Mouse (Mus musculus): ENCODE measurements at regions not wholly inside any gene's neighbourhood (a gene's known extent, or its start where the extent isn't known, plus 50 kb on each side); places are given as distances from the start of the nearest gene placed in this dataset.

DNA sequence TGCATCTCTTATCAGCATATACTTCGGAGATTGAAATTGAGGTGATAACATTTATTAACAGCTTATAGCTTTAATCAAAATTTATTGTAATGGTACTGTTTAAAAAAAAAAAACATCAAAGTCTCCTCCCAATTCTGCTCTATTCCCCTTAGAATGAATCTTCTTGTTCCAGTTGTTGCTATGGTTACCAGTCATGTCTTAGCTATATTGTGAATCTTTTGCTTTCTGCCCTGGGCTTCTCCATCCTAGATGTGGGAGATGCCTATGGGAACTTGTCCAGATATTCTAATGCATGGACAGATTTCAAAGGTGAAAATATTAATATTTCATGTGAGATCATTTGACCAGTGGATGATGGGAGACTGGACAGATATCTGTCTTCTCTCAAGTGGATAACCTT, 79.5 kb upstream of the Cxadr start:
- Histone ChIP-seq H3K4me3 (ENCODE audit: low read depth, low read length) (no peak overlapping the region), H3K4me2 (ENCODE audit: low read length) (no peak overlapping the region), H3K9ac (ENCODE audit: low read depth, low read length) (no peak overlapping the region), H3K27ac (ENCODE audit: low read length) (peak overlapping the region; percentile 23; the same call in 1 of the 2 replicates), H3K9me3 (replicated peaks; ENCODE audit: control insufficient read depth, low read length, poor library complexity, severe bottlenecking) (no peaks in the 10 kb centered on the region), H3K36me3 (ENCODE audit: control insufficient read depth, insufficient read depth, low read length) (no peaks in the 10 kb centered on the region), H3K27me3 (ENCODE audit: control insufficient read depth, insufficient read depth, low read depth, low read length) (no peaks in the 10 kb centered on the region), H3K4me1 (ENCODE audit: control insufficient read depth, insufficient read depth, low read length) (peaks cover 5% of the 10 kb centered on the region; the same call in 1 of the 2 replicates)
- WGBS = 84% methylated on average over 1 of the region's 1 CpGs
- peak; percentile 73; the same call in 1 of the 2 replicates for ATAC-seq

GRCm38 (mm10) chr16:78217633-78218032, 83.7 kb upstream of the Cxadr start:
- Histone ChIP-seq H3K4me2 (ENCODE audit: low read length) (peak overlapping the region; percentile 14; the same call in 1 of the 2 replicates), H3K27ac (ENCODE audit: low read length) (peak overlapping the region; percentile 48; the same call in 1 of the 2 replicates), H3K4me1 (ENCODE audit: control insufficient read depth, insufficient read depth, low read length) (peaks cover 5% of the 10 kb centered on the region; the same call in 1 of the 2 replicates), H3K9ac (ENCODE audit: low read depth, low read length) (no peak overlapping the region), H3K9me3 (replicated peaks; ENCODE audit: control insufficient read depth, low read length, poor library complexity, severe bottlenecking) (no peaks in the 10 kb centered on the region), H3K27me3 (ENCODE audit: control insufficient read depth, insufficient read depth, low read depth, low read length) (no peaks in the 10 kb centered on the region), H3K36me3 (ENCODE audit: control insufficient read depth, insufficient read depth, low read length) (no peaks in the 10 kb centered on the region), H3K4me3 (ENCODE audit: low read depth, low read length) (no peak overlapping the region)
- 37% methylated on average over 6 of the region's 6 CpGs for whole genome bisulfite sequencing
- ATAC-seq = no peak

GRCm38 (mm10) chr16:78216752-78217351, 84.4 kb upstream of the Cxadr start:
- Histone ChIP-seq H3K36me3 (ENCODE audit: control insufficient read depth, insufficient read depth, low read length) (no peaks in the 10 kb centered on the region), H3K9ac (ENCODE audit: low read depth, low read length) (no peak overlapping the region), H3K9me3 (replicated peaks; ENCODE audit: control insufficient read depth, low read length, poor library complexity, severe bottlenecking) (no peaks in the 10 kb centered on the region), H3K4me3 (ENCODE audit: low read depth, low read length) (no peak overlapping the region), H3K4me1 (ENCODE audit: control insufficient read depth, insufficient read depth, low read length) (peaks cover 3% of the 10 kb centered on the region; the same call in 1 of the 2 replicates), H3K27ac (ENCODE audit: low read length) (no peak overlapping the region), H3K4me2 (ENCODE audit: low read length) (no peak overlapping the region), H3K27me3 (ENCODE audit: control insufficient read depth, insufficient read depth, low read depth, low read length) (no peaks in the 10 kb centered on the region)
- ATAC-seq = peak; percentile 56; the same call in 1 of the 2 replicates
- WGBS = 48% methylated on average over 9 of the region's 9 CpGs

DNA sequence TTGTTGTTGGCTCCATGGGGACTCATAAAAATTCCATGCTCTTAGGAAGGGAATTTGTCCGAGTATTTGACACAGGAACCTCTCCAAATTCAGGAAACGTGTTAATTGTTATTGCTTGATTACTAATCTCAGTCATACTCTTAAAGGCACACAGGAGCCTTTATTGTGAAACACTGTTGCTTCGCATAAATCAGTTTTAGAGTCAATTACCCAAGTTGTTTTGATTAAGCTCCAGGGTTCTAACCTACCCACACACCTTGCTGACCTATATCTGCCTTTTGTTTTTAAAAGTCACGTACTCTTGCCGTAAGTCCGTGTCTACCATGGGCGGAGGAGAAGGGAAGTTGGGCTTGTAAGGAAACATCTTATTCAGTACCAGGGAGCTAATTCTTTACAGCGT, 89.6 kb upstream of the Cxadr start:
- 83% methylated on average over 8 of the region's 8 CpGs for WGBS
- H3K4me1 ChIP-seq (ENCODE audit: control insufficient read depth, insufficient read depth, low read length) = no peaks in the 10 kb centered on the region
- H3K36me3 ChIP-seq (ENCODE audit: control insufficient read depth, insufficient read depth, low read length) = no peaks in the 10 kb centered on the region
- H3K9ac ChIP-seq (ENCODE audit: low read depth, low read length) = no peak overlapping the region
- no peak overlapping the region for H3K4me3 ChIP-seq (ENCODE audit: low read depth, low read length)
- H3K27ac ChIP-seq (ENCODE audit: low read length) = no peak overlapping the region
- H3K4me2 ChIP-seq (ENCODE audit: low read length) = no peak overlapping the region
- no peaks in the 10 kb centered on the region for H3K27me3 ChIP-seq (ENCODE audit: control insufficient read depth, insufficient read depth, low read depth, low read length)
- ATAC-seq = no peak
- no peaks in the 10 kb centered on the region for H3K9me3 ChIP-seq (replicated peaks; ENCODE audit: control insufficient read depth, low read length, poor library complexity, severe bottlenecking)

GRCm38 (mm10) chr16:78208321-78208720, 93.0 kb upstream of the Cxadr start:
- ATAC-seq = no peak
- no peaks in the 10 kb centered on the region for H3K36me3 ChIP-seq (ENCODE audit: control insufficient read depth, insufficient read depth, low read length)
- no peak overlapping the region for H3K4me2 ChIP-seq (ENCODE audit: low read length)
- WGBS = 92% methylated on average over 5 of the region's 5 CpGs
- no peaks in the 10 kb centered on the region for H3K4me1 ChIP-seq (ENCODE audit: control insufficient read depth, insufficient read depth, low read length)
- no peaks in the 10 kb centered on the region for H3K9me3 ChIP-seq (replicated peaks; ENCODE audit: control insufficient read depth, low read length, poor library complexity, severe bottlenecking)
- no peak overlapping the region for H3K4me3 ChIP-seq (ENCODE audit: low read depth, low read length)
- no peak overlapping the region for H3K9ac ChIP-seq (ENCODE audit: low read depth, low read length)
- H3K27ac ChIP-seq (ENCODE audit: low read length) = no peak overlapping the region
- no peaks in the 10 kb centered on the region for H3K27me3 ChIP-seq (ENCODE audit: control insufficient read depth, insufficient read depth, low read depth, low read length)

DNA sequence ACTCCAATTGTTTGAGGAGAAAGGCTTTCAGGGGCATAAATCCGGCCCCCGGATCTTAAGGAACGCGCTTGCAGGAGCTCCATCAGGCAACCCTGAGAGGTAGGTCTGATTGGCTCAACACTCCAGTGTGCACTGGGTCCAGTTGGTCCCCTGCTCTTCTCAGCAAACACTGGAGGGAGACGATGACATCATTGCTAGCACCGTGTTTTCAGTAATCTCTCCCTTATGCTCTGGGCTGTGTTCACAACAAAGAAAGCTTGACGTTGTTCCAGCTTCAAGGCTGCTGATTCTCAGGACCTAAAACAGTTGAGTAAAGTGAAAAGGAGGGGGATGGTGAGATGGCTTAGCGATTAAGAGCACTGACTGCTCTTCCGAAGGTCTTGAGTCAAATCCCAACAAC, 97.0 kb upstream of the Cxadr start:
- H3K9me3 ChIP-seq (replicated peaks; ENCODE audit: control insufficient read depth, low read length, poor library complexity, severe bottlenecking) = no peaks in the 10 kb centered on the region
- H3K27ac ChIP-seq (ENCODE audit: low read length) = no peak overlapping the region
- H3K36me3 ChIP-seq (ENCODE audit: control insufficient read depth, insufficient read depth, low read length) = no peaks in the 10 kb centered on the region
- no peak for ATAC-seq
- H3K4me1 ChIP-seq (ENCODE audit: control insufficient read depth, insufficient read depth, low read length) = no peaks in the 10 kb centered on the region
- no peak overlapping the region for H3K9ac ChIP-seq (ENCODE audit: low read depth, low read length)
- H3K4me3 ChIP-seq (ENCODE audit: low read depth, low read length) = no peak overlapping the region
- no peak overlapping the region for H3K4me2 ChIP-seq (ENCODE audit: low read length)
- WGBS = 70% methylated on average over 9 of the region's 9 CpGs
- H3K27me3 ChIP-seq (ENCODE audit: control insufficient read depth, insufficient read depth, low read depth, low read length) = no peaks in the 10 kb centered on the region

GRCm38 (mm10) chr16:78200044-78200830, 101.1 kb upstream of the Cxadr start:
- no peak for ATAC-seq
- Histone ChIP-seq H3K36me3 (ENCODE audit: control insufficient read depth, insufficient read depth, low read length) (no peaks in the 10 kb centered on the region), H3K9ac (ENCODE audit: low read depth, low read length) (no peak overlapping the region), H3K27ac (ENCODE audit: low read length) (no peak overlapping the region), H3K4me1 (ENCODE audit: control insufficient read depth, insufficient read depth, low read length) (no peaks in the 10 kb centered on the region), H3K27me3 (ENCODE audit: control insufficient read depth, insufficient read depth, low read depth, low read length) (no peaks in the 10 kb centered on the region), H3K4me2 (ENCODE audit: low read length) (no peak overlapping the region), H3K9me3 (replicated peaks; ENCODE audit: control insufficient read depth, low read length, poor library complexity, severe bottlenecking) (no peaks in the 10 kb centered on the region), H3K4me3 (ENCODE audit: low read depth, low read length) (no peak overlapping the region)
- WGBS = 82% methylated on average over 12 of the region's 12 CpGs

- Histone ChIP-seq H3K36me3 (ENCODE audit: control insufficient read depth, insufficient read depth, low read length) (no peaks in the 10 kb centered on the region), H3K9ac (ENCODE audit: low read depth, low read length) (no peak overlapping the region), H3K27me3 (ENCODE audit: control insufficient read depth, insufficient read depth, low read depth, low read length) (no peaks in the 10 kb centered on the region), H3K4me1 (ENCODE audit: control insufficient read depth, insufficient read depth, low read length) (no peaks in the 10 kb centered on the region), H3K9me3 (replicated peaks; ENCODE audit: control insufficient read depth, low read length, poor library complexity, severe bottlenecking) (no peaks in the 10 kb centered on the region), H3K4me2 (ENCODE audit: low read length) (no peak overlapping the region; the same call in 1 of the 2 replicates), H3K4me3 (ENCODE audit: low read depth, low read length) (no peak overlapping the region), H3K27ac (ENCODE audit: low read length) (no peak overlapping the region)
- 82% methylated on average over 10 of the region's 10 CpGs for WGBS
- 0 out of 2 replicates have a peak, but pooled peaks have one; percentile 26 for ATAC-seq
These were observed 102.0 kb upstream of the Cxadr start for GRCm38 (mm10) chr16:78199252-78199651.

GRCm38 (mm10) chr16:78198642-78199121, 102.6 kb upstream of the Cxadr start:
- peak; percentile 52; the same call in 1 of the 2 replicates for ATAC-seq
- Histone ChIP-seq H3K9ac (ENCODE audit: low read depth, low read length) (no peak overlapping the region), H3K4me1 (ENCODE audit: control insufficient read depth, insufficient read depth, low read length) (no peaks in the 10 kb centered on the region), H3K4me2 (ENCODE audit: low read length) (peak overlapping the region; percentile 40), H3K27ac (ENCODE audit: low read length) (no peak overlapping the region), H3K9me3 (replicated peaks; ENCODE audit: control insufficient read depth, low read length, poor library complexity, severe bottlenecking) (no peaks in the 10 kb centered on the region), H3K27me3 (ENCODE audit: control insufficient read depth, insufficient read depth, low read depth, low read length) (no peaks in the 10 kb centered on the region), H3K4me3 (ENCODE audit: low read depth, low read length) (no peak overlapping the region), H3K36me3 (ENCODE audit: control insufficient read depth, insufficient read depth, low read length) (no peaks in the 10 kb centered on the region)
- 8% methylated on average over 16 of the region's 16 CpGs for WGBS
